Mouse (Mus musculus): ENCODE results near the gene Xxylt1.

DNA sequence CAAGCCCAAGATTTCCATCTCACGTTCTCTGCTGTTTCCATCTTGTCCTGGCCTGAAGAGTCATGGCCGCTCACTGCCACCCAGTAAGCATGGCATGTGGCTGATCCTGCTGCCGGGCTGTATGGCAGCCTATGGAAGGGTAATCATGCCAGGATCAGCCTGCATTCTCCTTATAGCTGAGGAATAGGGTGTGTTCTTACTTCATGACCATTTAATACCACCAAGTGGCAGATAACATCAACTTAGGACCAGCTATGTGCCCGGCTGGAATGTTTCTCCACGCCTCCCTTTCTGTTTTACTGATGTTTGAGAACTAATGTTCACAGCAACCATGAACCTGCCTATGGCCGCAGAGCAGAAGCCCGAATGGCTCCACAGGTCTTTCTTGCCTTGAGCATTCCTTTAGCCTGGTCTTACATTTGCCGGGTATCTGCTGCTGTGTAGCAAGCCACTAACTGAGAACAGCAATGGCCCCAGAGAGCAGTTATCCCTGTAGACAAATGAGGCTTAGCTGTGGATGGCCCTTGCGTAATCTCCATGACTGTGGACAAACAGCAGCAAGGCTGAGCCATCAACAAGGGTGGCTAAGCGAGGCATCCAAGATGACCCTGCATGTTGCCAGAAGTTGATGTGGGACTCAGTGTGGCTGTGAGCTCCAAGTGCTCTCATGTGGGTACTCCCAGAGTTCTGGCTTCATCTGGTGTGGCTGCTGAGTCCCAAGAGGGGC is 63.4 kb downstream of the Xxylt1 start:
- no peak for TF ChIP-seq CTCF (IDR thresholded peaks at IDR 0.05; ENCODE audit: borderline replicate concordance, insufficient read depth, low read depth, low read length)
- TF ChIP-seq POLR2A (IDR thresholded peaks at IDR 0.05; ENCODE audit: borderline replicate concordance, insufficient read depth, low read length) = no peak
